Mouse (Mus musculus) hindbrain, embryonic 15.5 days (tissue): ENCODE data around the gene Vgll4. TPM values are rescaled to one million over a fixed set of nuclear protein-coding genes. Genes with fewer than 3 reads are reported as not detected.
A peak's percentile ranks its signal among the peaks of the same experiment; 100 is the strongest.
"Not testable (repeated sequence)": the region's sequence is repeated elsewhere in the genome, so short reads cannot be mapped to it uniquely, and the experiment has no call there.

Experiments
- ATAC-seq: fragments of 200-750 bp; cut with Nextera tagmentation; 2 replicates; pipeline ENCODE4 v1.8.0; 2017; ENCODE audit warnings: low read depth, moderate number of reproducible peaks, moderate TSS enrichment; ENCODE audit not compliant: low FRiP score
- H3K27ac ChIP-seq: fragments of 300-500 bp; sonication (generic); replicated peaks from 2 replicates; pipeline ENCODE4 v1.5.1; 2015; ENCODE audit warnings: mild to moderate bottlenecking, inconsistent platforms
- H3K27me3 ChIP-seq: fragments of 300-500 bp; sonication (generic); 2 replicates; pipeline ENCODE4 v1.6.1; 2015; ENCODE audit warnings: control low read depth, inconsistent platforms
- H3K36me3 ChIP-seq: fragments of 300-500 bp; sonication (generic); 2 replicates; pipeline ENCODE4 v1.6.1; 2015; ENCODE audit warnings: control low read depth, inconsistent platforms
- H3K4me1 ChIP-seq: fragments of 300-500 bp; sonication (generic); replicated peaks from 2 replicates; pipeline ENCODE4 v1.6.1; 2015; ENCODE audit warnings: control low read depth, inconsistent platforms
- H3K4me2 ChIP-seq: fragments of 300-500 bp; sonication (generic); 2 replicates; pipeline ENCODE4 v1.6.1; 2015; ENCODE audit warnings: moderate library complexity, mild to moderate bottlenecking, inconsistent platforms
- H3K4me3 ChIP-seq: fragments of 300-500 bp; sonication (generic); 2 replicates; pipeline ENCODE4 v1.5.1; 2015; ENCODE audit warnings: mild to moderate bottlenecking, inconsistent platforms
- H3K9ac ChIP-seq: fragments of 300-500 bp; sonication (generic); 2 replicates; pipeline ENCODE4 v1.6.1; 2015; ENCODE audit warnings: inconsistent platforms
- H3K9me3 ChIP-seq: fragments of 300-500 bp; sonication (generic); 2 replicates; pipeline ENCODE4 v1.6.1; 2016; ENCODE audit warnings: control low read depth, inconsistent platforms
- WGBS: fragments of 180-500 bp; shearing (Covaris S2); methylation state at CpG from one replicate; pipeline ENCODE4 v1.1.7; 2015; 5-methylcytosine and 5-hydroxymethylcytosine counted together
- polyA plus RNA-seq: library from polyadenylated mRNA; unstranded; fragments of >200 nt; fragmentation: Nextera tagmentation; extraction: Ambion mirVana; gene quantifications from 2 replicates; pipeline ENCODE4 v1.2.1, GENCODE M21; 2015

Gene Vgll4
- polyA plus RNA-seq, 1 experiment from 2014 or later: 51.8 TPM

DNA sequence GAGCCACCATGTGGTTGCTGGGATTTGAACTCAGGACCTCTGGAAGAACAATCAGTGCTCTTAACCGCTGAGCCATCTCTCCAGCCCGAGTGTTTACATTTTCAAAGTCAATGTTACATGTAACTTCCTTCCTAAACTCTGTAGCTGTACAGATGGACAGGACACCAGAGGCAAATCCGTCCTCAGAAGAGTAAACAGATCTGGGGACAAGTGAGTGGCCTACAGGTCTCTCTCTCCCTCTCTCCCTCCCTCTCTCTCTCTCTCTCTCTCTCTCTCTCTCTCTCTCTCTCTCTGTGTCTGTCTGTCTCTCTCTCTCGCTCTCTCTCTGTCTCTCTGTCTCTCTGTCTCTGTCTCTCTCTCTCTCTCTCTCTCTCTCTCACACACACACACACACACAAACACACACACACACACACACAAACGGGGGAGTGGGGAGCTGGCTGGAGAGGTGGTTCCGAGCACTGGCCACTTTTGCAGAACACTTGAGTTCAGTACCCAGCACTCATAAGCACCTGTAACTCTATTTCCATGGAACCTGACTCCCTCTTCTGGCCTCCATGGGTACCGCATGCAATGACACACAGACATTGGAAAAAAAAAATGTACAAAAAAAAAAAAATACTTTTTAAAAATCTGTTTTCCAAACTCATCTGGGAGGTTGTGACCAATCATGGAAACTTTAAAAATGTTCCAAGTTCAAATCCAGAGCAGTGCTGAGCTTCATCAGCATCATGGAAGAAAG lies 47.3 kb downstream of the Vgll4 start:
- 81% methylated on average over 7 of the region's 7 CpGs for WGBS
- H3K4me3 ChIP-seq, H3K36me3 ChIP-seq, H3K4me2 ChIP-seq, H3K9me3 ChIP-seq, ATAC-seq, H3K27ac ChIP-seq, H3K9ac ChIP-seq, H3K27me3 ChIP-seq: not testable (repeated sequence)
- peaks cover 41% of the 10 kb centered on the region for H3K4me1 ChIP-seq

- H3K27ac ChIP-seq: peak overlapping the region; percentile 66
- H3K4me3 ChIP-seq: peak overlapping the region; percentile 40
- peaks cover 49% of the 10 kb centered on the region for H3K4me1 ChIP-seq
- H3K9ac ChIP-seq: peak overlapping the region; percentile 61
- H3K9me3 ChIP-seq: no peaks in the 10 kb centered on the region
- no peaks in the 10 kb centered on the region for H3K36me3 ChIP-seq
- H3K27me3 ChIP-seq: no peaks in the 10 kb centered on the region
- 3% methylated on average over 15 of the region's 15 CpGs for WGBS
- peak overlapping the region; percentile 57 for H3K4me2 ChIP-seq
- peak; percentile 91 for ATAC-seq
Measured at GRCm38 (mm10) chr6:114921632-114922354, 48.0 kb downstream of the Vgll4 start.

DNA sequence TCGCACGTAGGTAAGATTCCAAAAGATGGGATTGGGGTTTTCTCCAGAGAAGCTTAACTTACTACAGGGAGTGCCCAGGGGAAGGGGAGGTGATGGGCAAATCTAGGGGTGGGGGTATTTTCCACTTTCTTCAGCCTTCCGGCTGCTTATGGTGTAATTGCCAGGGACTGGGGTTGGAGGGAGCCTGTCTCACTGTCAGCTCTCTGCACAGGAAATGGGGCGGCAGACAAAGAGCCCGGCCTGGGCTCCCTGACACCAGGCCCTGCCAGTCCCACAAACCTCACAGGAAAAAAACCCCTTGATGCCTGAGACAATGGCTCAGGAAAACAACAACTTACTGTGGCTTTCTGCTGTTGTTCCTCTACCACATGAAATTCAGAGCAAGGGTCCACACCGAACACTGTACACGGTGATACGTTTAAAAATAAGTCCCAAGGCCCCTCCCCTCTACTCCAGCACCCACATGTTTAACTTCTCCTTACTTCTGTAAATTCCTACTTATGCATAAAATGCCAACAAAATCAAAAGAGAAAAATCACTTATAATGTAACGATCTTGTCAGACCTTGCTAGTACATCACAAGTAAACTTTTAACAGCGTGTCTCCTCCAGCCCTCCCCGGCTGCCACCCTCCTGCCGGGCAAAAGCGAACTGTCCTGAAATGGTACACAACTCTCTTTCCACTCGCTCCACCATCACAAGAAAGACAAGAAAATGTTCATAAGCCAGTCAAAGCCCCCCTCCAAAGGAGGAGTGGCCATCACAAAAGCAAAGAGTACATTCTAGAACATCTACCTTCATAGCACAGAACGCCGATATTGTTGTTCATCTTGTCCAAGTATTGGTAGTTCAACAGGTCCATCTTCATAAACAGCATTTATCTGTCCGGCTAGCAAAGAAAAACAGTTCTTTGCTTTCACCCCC lies 49.0 kb downstream of the Vgll4 start:
- peak overlapping the region; percentile 66 for H3K27ac ChIP-seq
- H3K4me1 ChIP-seq: peaks cover 59% of the 10 kb centered on the region
- peak overlapping the region; percentile 57 for H3K4me2 ChIP-seq
- H3K36me3 ChIP-seq: no peaks in the 10 kb centered on the region
- WGBS: 5% methylated on average over 17 of the region's 17 CpGs
- H3K4me3 ChIP-seq: peak overlapping the region; percentile 40
- ATAC-seq: peak; percentile 40; the same call in 1 of the 2 replicates
- H3K9ac ChIP-seq: peak overlapping the region; percentile 61
- no peaks in the 10 kb centered on the region for H3K27me3 ChIP-seq
- no peaks in the 10 kb centered on the region for H3K9me3 ChIP-seq

- Histone ChIP-seq H3K4me3 (peak overlapping the region; percentile 40), H3K36me3 (no peaks in the 10 kb centered on the region), H3K4me2 (peak overlapping the region; percentile 57), H3K27me3 (no peaks in the 10 kb centered on the region), H3K9ac (peak overlapping the region; percentile 61), H3K9me3 (no peaks in the 10 kb centered on the region), H3K4me1 (peaks cover 69% of the 10 kb centered on the region), H3K27ac (peak overlapping the region; percentile 66)
- no peak for ATAC-seq
- 26% methylated on average over 9 of the region's 9 CpGs for WGBS
Measured at GRCm38 (mm10) chr6:114919670-114920313, 50.0 kb downstream of the Vgll4 start.

- WGBS: 68% methylated on average over 9 of the region's 9 CpGs
- Histone ChIP-seq H3K9ac (no peak overlapping the region), H3K36me3 (no peaks in the 10 kb centered on the region), H3K27ac (0 out of 2 replicates have a peak overlapping the region, but pooled peaks have one; percentile 7), H3K4me2 (peak overlapping the region; percentile 57), H3K9me3 (no peaks in the 10 kb centered on the region), H3K27me3 (no peaks in the 10 kb centered on the region), H3K4me1 (peaks cover 77% of the 10 kb centered on the region), H3K4me3 (peak overlapping the region; percentile 40)
- ATAC-seq: no peak
Measured at GRCm38 (mm10) chr6:114918994-114919393, 50.8 kb downstream of the Vgll4 start.

GRCm38 (mm10) chr6:114917770-114918635 lies 51.8 kb downstream of the Vgll4 start:
- Histone ChIP-seq H3K27me3 (no peaks in the 10 kb centered on the region), H3K9ac (no peak overlapping the region), H3K27ac (no peak overlapping the region), H3K4me2 (peak overlapping the region; percentile 57), H3K9me3 (no peaks in the 10 kb centered on the region), H3K36me3 (no peaks in the 10 kb centered on the region), H3K4me1 (peaks cover 87% of the 10 kb centered on the region), H3K4me3 (peak overlapping the region; percentile 40; the same call in 1 of the 2 replicates)
- no peak for ATAC-seq
- WGBS: 60% methylated on average over 14 of the region's 14 CpGs

DNA sequence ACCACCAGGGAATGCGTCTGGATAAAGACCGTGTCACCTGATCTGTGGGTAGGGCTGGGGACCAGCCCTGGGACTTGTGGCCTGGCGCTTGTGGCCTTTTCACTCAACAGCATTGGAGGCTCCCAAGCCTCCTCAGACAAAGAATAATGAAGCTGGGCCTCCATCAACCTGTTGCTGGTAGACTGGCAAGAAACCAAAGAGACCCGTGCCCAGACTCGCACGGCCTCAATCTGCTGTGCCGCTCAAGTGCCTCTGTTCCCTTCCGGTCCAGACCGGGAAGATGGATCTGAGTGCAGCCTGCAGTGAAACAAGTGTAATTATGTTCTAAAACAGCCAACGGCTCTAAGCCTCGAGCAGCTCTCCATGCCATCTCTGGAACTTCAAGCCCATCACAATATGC lies 52.7 kb downstream of the Vgll4 start:
- ATAC-seq: no peak
- Histone ChIP-seq H3K27me3 (no peaks in the 10 kb centered on the region), H3K4me2 (peak overlapping the region; percentile 57), H3K9ac (no peak overlapping the region), H3K36me3 (no peaks in the 10 kb centered on the region), H3K9me3 (no peaks in the 10 kb centered on the region), H3K4me3 (no peak overlapping the region), H3K4me1 (peaks cover 89% of the 10 kb centered on the region), H3K27ac (peak overlapping the region; percentile 48)
- 35% methylated on average over 11 of the region's 11 CpGs for WGBS

DNA sequence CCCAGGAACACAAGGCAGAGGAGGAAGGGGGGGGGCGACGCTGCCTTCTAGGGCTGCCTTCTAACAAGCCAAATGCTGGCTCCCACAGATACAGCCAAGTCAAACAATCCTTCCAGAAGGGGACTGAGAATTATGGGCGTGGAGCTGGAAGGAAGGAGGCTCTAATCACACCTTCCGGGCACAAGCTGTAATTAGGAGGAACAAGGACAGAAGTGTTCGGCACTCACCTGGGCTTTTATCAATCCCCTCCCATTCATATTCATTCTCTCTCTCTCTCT lies 53.1 kb downstream of the Vgll4 start:
- Histone ChIP-seq H3K9me3 (no peaks in the 10 kb centered on the region), H3K27me3 (no peaks in the 10 kb centered on the region), H3K27ac (peak overlapping the region; percentile 48), H3K4me2 (peak overlapping the region; percentile 57), H3K36me3 (no peaks in the 10 kb centered on the region), H3K4me1 (peaks cover 90% of the 10 kb centered on the region), H3K9ac (no peak overlapping the region), H3K4me3 (no peak overlapping the region)
- WGBS: 10% methylated on average over 5 of the region's 5 CpGs
- ATAC-seq: no peak

DNA sequence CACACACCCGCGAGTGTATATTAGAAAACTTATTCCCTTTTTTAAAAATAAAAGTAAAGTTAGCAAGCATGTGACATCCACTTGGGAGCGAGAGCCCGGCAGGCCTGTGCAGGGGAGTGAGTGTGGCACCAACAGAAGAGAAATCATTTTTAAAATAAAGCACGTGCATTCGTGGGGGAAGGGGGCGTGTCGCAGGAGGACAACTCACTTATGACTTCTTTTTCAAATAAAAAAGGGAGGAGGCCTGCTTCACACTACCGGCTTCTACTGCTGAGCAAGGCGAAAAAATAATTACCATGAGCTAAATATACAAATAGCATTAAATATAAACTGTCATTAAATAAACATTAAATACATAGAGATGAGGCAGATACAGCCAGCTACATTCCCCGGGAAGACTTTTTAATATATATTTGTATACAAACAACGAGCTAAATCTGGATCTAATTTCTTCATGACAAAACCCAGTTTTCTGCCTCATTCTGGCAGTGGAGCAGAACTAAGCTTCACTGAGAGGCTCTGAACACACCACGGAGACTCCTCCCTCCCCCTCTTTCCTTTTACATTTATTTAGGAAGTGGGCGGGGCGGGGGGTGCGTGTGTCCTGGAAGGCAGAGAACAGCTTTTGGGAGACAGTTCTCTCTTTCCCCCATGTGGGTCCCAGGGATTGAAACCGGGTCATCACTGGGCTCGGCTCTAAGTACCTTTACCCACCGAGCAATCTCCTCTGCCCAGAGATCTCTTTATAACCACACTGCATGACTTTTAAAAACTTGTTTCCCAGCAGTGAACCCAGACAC lies 53.7 kb downstream of the Vgll4 start:
- peak overlapping the region; percentile 48 for H3K27ac ChIP-seq
- no peaks in the 10 kb centered on the region for H3K36me3 ChIP-seq
- H3K27me3 ChIP-seq: no peaks in the 10 kb centered on the region
- 34% methylated on average over 19 of the region's 19 CpGs for WGBS
- H3K9ac ChIP-seq: no peak overlapping the region
- H3K9me3 ChIP-seq: no peaks in the 10 kb centered on the region
- H3K4me1 ChIP-seq: peaks cover 93% of the 10 kb centered on the region
- peak overlapping the region; percentile 57 for H3K4me2 ChIP-seq
- no peak for ATAC-seq
- no peak overlapping the region for H3K4me3 ChIP-seq

- H3K9me3 ChIP-seq: no peaks in the 10 kb centered on the region
- H3K4me3 ChIP-seq: no peak overlapping the region
- no peak overlapping the region for H3K4me2 ChIP-seq
- no peaks in the 10 kb centered on the region for H3K27me3 ChIP-seq
- peak overlapping the region; percentile 12; the same call in 1 of the 2 replicates for H3K27ac ChIP-seq
- H3K36me3 ChIP-seq: no peaks in the 10 kb centered on the region
- peaks cover 74% of the 10 kb centered on the region for H3K4me1 ChIP-seq
- ATAC-seq: no peak
- H3K9ac ChIP-seq: no peak overlapping the region
- 32% methylated on average over 10 of the region's 10 CpGs for WGBS
Measured at GRCm38 (mm10) chr6:114914041-114914716, 55.6 kb downstream of the Vgll4 start.
